Mouse (Mus musculus) liver, embryonic 14.5 days (tissue): ENCODE data around the gene Slc5a1. TPM values are rescaled to one million over a fixed set of nuclear protein-coding genes. Genes with fewer than 3 reads are reported as not detected.

ENCODE experiments used
- ATAC-seq: fragments of 200-750 bp; cut with Nextera tagmentation; 2 replicates; pipeline ENCODE4 v1.8.0; 2017; ENCODE audit warnings: moderate number of reproducible peaks, mild to moderate bottlenecking, moderate library complexity; ENCODE audit not compliant: insufficient read depth
- DNase-seq, 3 experiments: peaks; one replicate each; pipeline ENCODE4 v3.0.0-alpha.2; 2012 to 2013; ENCODE audit warnings: low read depth in 3 of 3, low spot score in 3 of 3
- H3K27ac ChIP-seq: fragments of 300-500 bp; sonication (generic); 2 replicates; pipeline ENCODE4 v1.5.1; 2014; ENCODE audit warnings: moderate library complexity, mild to moderate bottlenecking, control low read depth, inconsistent platforms
- H3K27me3 ChIP-seq: fragments of 300-500 bp; sonication (generic); 2 replicates; pipeline ENCODE4 v1.6.1; 2014; ENCODE audit warnings: mild to moderate bottlenecking, low read length, moderate library complexity; ENCODE audit not compliant: control insufficient read depth, insufficient read depth
- H3K36me3 ChIP-seq: fragments of 300-500 bp; sonication (generic); replicated peaks from 2 replicates; pipeline ENCODE4 v1.6.1; 2014; ENCODE audit warnings: low read depth; ENCODE audit not compliant: control insufficient read depth, insufficient read depth
- H3K4me1 ChIP-seq, 2 experiments: fragments of 200-500 bp in 1 of 2; fragments of 300-500 bp in 1 of 2; sonication (generic) in 1 of 2; replicated peaks; 2 replicates each; pipeline ENCODE4 v1.6.1; 2012 to 2014; ENCODE audit warnings: antibody characterized with exemption in 1 of 2, inconsistent platforms in 1 of 2, low read length in 1 of 2; ENCODE audit not compliant: control insufficient read depth in 2 of 2, insufficient read depth in 2 of 2
- H3K4me2 ChIP-seq: fragments of 300-500 bp; sonication (generic); 2 replicates; pipeline ENCODE4 v1.6.1; 2014; ENCODE audit warnings: low read depth, mild to moderate bottlenecking, control low read depth, moderate library complexity
- H3K4me3 ChIP-seq, 2 experiments: fragments of 200-500 bp in 1 of 2; fragments of 300-500 bp in 1 of 2; sonication (generic) in 1 of 2; 2 replicates each; pipeline ENCODE4 v1.5.1; 2012 to 2014; ENCODE audit warnings: low read depth in 2 of 2, low read length in 2 of 2, mild to moderate bottlenecking in 2 of 2, control low read depth in 1 of 2, inconsistent platforms in 1 of 2, moderate library complexity in 1 of 2; ENCODE audit not compliant: insufficient read depth in 1 of 2
- H3K9ac ChIP-seq: fragments of 300-500 bp; sonication (generic); replicated peaks from 2 replicates; pipeline ENCODE4 v1.6.1; 2014; ENCODE audit warnings: mild to moderate bottlenecking, control low read depth, moderate library complexity
- H3K9me3 ChIP-seq: fragments of 300-500 bp; sonication (generic); 2 replicates; pipeline ENCODE4 v1.6.1; 2016; ENCODE audit warnings: low read length, mixed read lengths; ENCODE audit not compliant: control insufficient read depth
- CTCF ChIP-seq: IDR thresholded peaks from 2 replicates; pipeline ENCODE4 v1.5.1; 2016; ENCODE audit warnings: antibody characterized with exemption, low read depth, control low read depth
- EP300 ChIP-seq: IDR thresholded peaks from 2 replicates; pipeline ENCODE4 v1.6.1; 2016; ENCODE audit warnings: antibody characterized with exemption, low read depth
- WGBS: fragments of 180-500 bp; shearing (Covaris S2); extraction: QIAGEN DNeasy Blood & Tissue Kit; methylation state at CpG from one replicate; pipeline ENCODE4 v1.1.7; 2014; ENCODE audit not compliant: insufficient replicate concordance; 5-methylcytosine and 5-hydroxymethylcytosine counted together
- polyA plus RNA-seq, 2 experiments: library from polyadenylated mRNA; depleted of rRNA in 1 of 2; stranded (reverse) in 1 of 2; unstranded in 1 of 2; fragments of >200 nt; fragmentation: Nextera tagmentation in 1 of 2; extraction: Ambion mirVana in 1 of 2; gene quantifications; 2 replicates each; pipeline versions ENCODE4 v1.2.1 to v1.2.3; 2012 to 2014

Gene Slc5a1
- polyA plus RNA-seq, 2 experiments: not detected

GRCm38 (mm10) chr5:33146837-33147236 is 42.8 kb downstream of the Slc5a1 start:
- no peak overlapping the region for H3K4me3 ChIP-seq
- no peak overlapping the region for H3K27ac ChIP-seq
- no peaks in the 10 kb centered on the region for H3K9me3 ChIP-seq
- no peak for ATAC-seq
- no peak for TF ChIP-seq EP300
- TF ChIP-seq CTCF: no peak
- H3K27me3 ChIP-seq: no peaks in the 10 kb centered on the region; the same call in 1 of the 2 replicates
- WGBS: 70% methylated on average over 9 of the region's 9 CpGs
- H3K4me1 ChIP-seq: no peaks in the 10 kb centered on the region
- H3K36me3 ChIP-seq: no peaks in the 10 kb centered on the region
- no peak overlapping the region for H3K4me2 ChIP-seq
- DNase-seq: no peak
- no peak overlapping the region for H3K9ac ChIP-seq

GRCm38 (mm10) chr5:33147691-33148090 is 43.7 kb downstream of the Slc5a1 start:
- no peaks in the 10 kb centered on the region for H3K9me3 ChIP-seq
- no peak overlapping the region for H3K4me2 ChIP-seq
- TF ChIP-seq EP300 (no peak), CTCF (no peak)
- no peaks in the 10 kb centered on the region for H3K4me1 ChIP-seq
- H3K4me3 ChIP-seq: no peak overlapping the region
- no peaks in the 10 kb centered on the region for H3K36me3 ChIP-seq
- no peak for ATAC-seq
- H3K27me3 ChIP-seq: no peaks in the 10 kb centered on the region; the same call in 1 of the 2 replicates
- no peak overlapping the region for H3K9ac ChIP-seq
- H3K27ac ChIP-seq: no peak overlapping the region
- DNase-seq: no peak
- WGBS: 61% methylated on average over 6 of the region's 6 CpGs

DNA sequence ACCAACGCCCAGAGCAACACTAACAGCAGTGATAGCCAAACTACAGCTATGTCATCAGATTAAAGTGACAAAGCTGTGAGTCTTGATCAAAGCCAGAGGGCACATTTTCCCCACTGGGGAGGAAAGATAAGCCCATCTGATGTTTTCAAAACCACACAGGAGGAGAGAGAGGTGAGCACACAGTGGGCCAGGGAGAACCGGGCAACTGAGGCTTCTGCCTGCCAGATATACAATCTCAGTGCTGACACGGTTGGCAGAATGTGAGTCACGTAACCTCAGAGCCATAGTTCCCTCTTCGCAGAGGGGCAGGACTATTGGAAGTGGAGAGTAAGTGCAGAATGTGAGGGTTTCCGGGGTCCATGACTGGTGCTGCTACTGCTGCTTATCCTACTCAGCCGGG is 89.5 kb downstream of the Slc5a1 start:
- no peak for DNase-seq
- Histone ChIP-seq H3K4me2 (no peak overlapping the region), H3K27me3 (no peaks in the 10 kb centered on the region), H3K9ac (no peak overlapping the region), H3K4me3 (no peak overlapping the region), H3K27ac (no peak overlapping the region), H3K4me1 (peaks cover 0 to 3% of the 10 kb centered on the region in 2 experiments; a peak in 2 of 4 replicates), H3K9me3 (no peaks in the 10 kb centered on the region), H3K36me3 (no peaks in the 10 kb centered on the region)
- 7% methylated on average over 7 of the region's 7 CpGs for WGBS
- 0 out of 2 replicates have a peak, but pooled peaks have one; percentile 14 for TF ChIP-seq EP300
- TF ChIP-seq CTCF: no peak
- peak; percentile 28; the same call in 1 of the 2 replicates for ATAC-seq

GRCm38 (mm10) chr5:33195246-33195852 is 91.3 kb downstream of the Slc5a1 start:
- DNase-seq (no peak), ATAC-seq (no peak)
- WGBS: 73% methylated on average over 9 of the region's 9 CpGs
- Histone ChIP-seq H3K36me3 (no peaks in the 10 kb centered on the region), H3K27me3 (no peaks in the 10 kb centered on the region), H3K9ac (no peak overlapping the region), H3K27ac (no peak overlapping the region), H3K4me2 (no peak overlapping the region), H3K9me3 (no peaks in the 10 kb centered on the region), H3K4me3 (no peak overlapping the region), H3K4me1 (peaks cover 0 to 3% of the 10 kb centered on the region in 2 experiments; a peak in 2 of 4 replicates)
- TF ChIP-seq EP300: no peak
- TF ChIP-seq CTCF: no peak

DNA sequence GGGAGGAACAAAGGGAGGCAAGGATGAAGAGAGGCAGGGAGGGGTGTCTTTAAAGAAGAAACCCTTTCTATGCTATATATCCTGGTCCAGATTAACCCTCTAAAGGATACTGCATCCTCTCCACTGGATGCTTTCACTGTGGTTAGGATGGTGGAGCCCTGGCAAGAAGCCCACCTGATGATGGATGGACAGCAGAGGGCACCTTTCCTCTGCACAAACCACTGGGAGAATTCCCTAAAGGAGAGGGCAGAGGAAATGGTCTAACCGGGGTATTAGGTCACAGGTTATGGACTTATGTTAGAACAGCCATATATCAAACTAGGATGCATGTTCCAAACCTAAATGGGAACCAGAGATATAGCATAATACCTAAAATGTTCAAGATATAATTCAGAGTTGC is 96.1 kb downstream of the Slc5a1 start:
- no peak overlapping the region for H3K27ac ChIP-seq
- no peaks in the 10 kb centered on the region for H3K9me3 ChIP-seq
- H3K4me1 ChIP-seq: peaks cover 0 to 4% of the 10 kb centered on the region in 2 experiments; a peak in 1 of 4 replicates
- H3K4me2 ChIP-seq: no peak overlapping the region
- H3K4me3 ChIP-seq: no peak overlapping the region
- TF ChIP-seq EP300: no peak
- TF ChIP-seq CTCF: no peak
- H3K9ac ChIP-seq: no peak overlapping the region
- no peaks in the 10 kb centered on the region for H3K27me3 ChIP-seq
- no peak for ATAC-seq
- no peak for DNase-seq
- no peaks in the 10 kb centered on the region for H3K36me3 ChIP-seq
- 64% methylated on average over 1 of the region's 1 CpGs for WGBS
